Mouse (Mus musculus) brown adipose tissue, adult 24 weeks (tissue): Measurements from ENCODE around the gene Rubcn. TPM values are rescaled to one million over a fixed set of nuclear protein-coding genes. Genes with fewer than 3 reads are reported as not detected.
"Not testable (repeated sequence)": the region's sequence is repeated elsewhere in the genome, so short reads cannot be mapped to it uniquely, and the experiment has no call there.

Experiments
- H3K27ac ChIP-seq: fragments of 200-500 bp; replicated peaks from 2 replicates; pipeline ENCODE4 v1.5.1; 2012; ENCODE audit warnings: low read depth, mild to moderate bottlenecking, low read length
- H3K4me1 ChIP-seq: fragments of 200-500 bp; 2 replicates; pipeline ENCODE4 v1.6.1; 2012; ENCODE audit warnings: low read length, mixed read lengths; ENCODE audit not compliant: control insufficient read depth, insufficient read depth, insufficient read length
- H3K4me3 ChIP-seq: fragments of 200-500 bp; 2 replicates; pipeline ENCODE4 v1.5.1; 2012; ENCODE audit warnings: low read depth, mild to moderate bottlenecking, low read length, moderate library complexity; ENCODE audit not compliant: insufficient read depth
- polyA plus RNA-seq: library from polyadenylated mRNA; stranded (reverse); fragments of >200 nt; gene quantifications from 2 replicates; pipeline ENCODE4 v1.2.4, GENCODE M21; 2012; ENCODE audit not compliant: missing spikeins, insufficient read depth, insufficient read length

Rubcn gene
- 9.6 and 12.6 TPM in 2 replicates for polyA plus RNA-seq

GRCm38 (mm10) chr16:32877343-32878156 lies at the start of gene Rubcn, which contains the start of gene Fyttd1:
TSS of gene Rubcn (minus strand) at chr16:32877766.
TSS of gene Fyttd1 (plus strand) at chr16:32877500.
- Histone ChIP-seq H3K27ac (peak within 1 kb of the TSS; percentile 58), H3K4me1 (peaks cover 5% of the 10 kb centered on the region; the same call in 1 of the 2 replicates)

GRCm38 (mm10) chr16:32927044-32927443 lies 49.5 kb upstream of the Rubcn start:
- H3K27ac ChIP-seq: no peak overlapping the region
- no peak overlapping the region for H3K4me3 ChIP-seq
- no peaks in the 10 kb centered on the region; the same call in 1 of the 2 replicates for H3K4me1 ChIP-seq

More at GRCm38 (mm10) chr16:32877343-32878156, at the start of gene Rubcn, which contains the start of gene Fyttd1:
- peak within 1 kb of the TSS; percentile 63 for H3K4me3 ChIP-seq

- not testable (repeated sequence) for H3K4me3 ChIP-seq, H3K27ac ChIP-seq
Observed at GRCm38 (mm10) chr16:32926629-32927028, 49.1 kb upstream of the Rubcn start.

GRCm38 (mm10) chr16:32915292-32916068 lies 37.9 kb upstream of the Rubcn start:
- Histone ChIP-seq H3K4me3 (peak overlapping the region; percentile 49), H3K27ac (0 out of 2 replicates have a peak overlapping the region, but pooled peaks have one; percentile 29), H3K4me1 (peaks cover 6% of the 10 kb centered on the region)

More at GRCm38 (mm10) chr16:32926629-32927028, 49.1 kb upstream of the Rubcn start:
- not testable (repeated sequence) for H3K4me1 ChIP-seq

- peak within 1 kb of the TSS; percentile 93 for H3K4me3 ChIP-seq
- peak within 1 kb of the TSS; percentile 92 for H3K27ac ChIP-seq
- peaks cover 6% of the 10 kb centered on the region for H3K4me1 ChIP-seq
Observed at GRCm38 (mm10) chr16:32913937-32914881, 36.6 kb upstream of the Rubcn start, which contains the start of gene Lrch3. TSS of gene Lrch3 (plus strand) at chr16:32914100.

GRCm38 (mm10) chr16:32913212-32913611 lies 35.6 kb upstream of the Rubcn start:
- Histone ChIP-seq H3K27ac (no peak overlapping the region), H3K4me3 (no peak overlapping the region), H3K4me1 (peaks cover 2% of the 10 kb centered on the region)

- H3K27ac ChIP-seq: no peak overlapping the region
- H3K4me1 ChIP-seq: no peaks in the 10 kb centered on the region
- no peak overlapping the region for H3K4me3 ChIP-seq
Observed at GRCm38 (mm10) chr16:32906727-32907126, 29.2 kb upstream of the Rubcn start.

- H3K27ac ChIP-seq: no peak overlapping the region
- H3K4me3 ChIP-seq: no peak overlapping the region
- no peaks in the 10 kb centered on the region for H3K4me1 ChIP-seq
Observed at GRCm38 (mm10) chr16:32906186-32906585, 28.6 kb upstream of the Rubcn start.

GRCm38 (mm10) chr16:32902051-32902428 lies 24.5 kb upstream of the Rubcn start:
- no peak overlapping the region for H3K4me3 ChIP-seq
- H3K4me1 ChIP-seq: no peaks in the 10 kb centered on the region
- no peak overlapping the region for H3K27ac ChIP-seq

GRCm38 (mm10) chr16:32901360-32902050 lies 23.9 kb upstream of the Rubcn start:
- H3K27ac ChIP-seq: no peak overlapping the region
- no peak overlapping the region for H3K4me3 ChIP-seq
- H3K4me1 ChIP-seq: no peaks in the 10 kb centered on the region

- Histone ChIP-seq H3K4me3 (no peak overlapping the region), H3K4me1 (no peaks in the 10 kb centered on the region), H3K27ac (no peak overlapping the region)
Observed at GRCm38 (mm10) chr16:32896126-32896525, 18.6 kb upstream of the Rubcn start.

- H3K4me3 ChIP-seq: no peak overlapping the region
- no peak overlapping the region for H3K27ac ChIP-seq
- H3K4me1 ChIP-seq: no peaks in the 10 kb centered on the region
Observed at GRCm38 (mm10) chr16:32889881-32890280, 12.3 kb upstream of the Rubcn start.

GRCm38 (mm10) chr16:32887996-32888395 lies 10.4 kb upstream of the Rubcn start:
- H3K4me1 ChIP-seq: no peaks in the 10 kb centered on the region

GRCm38 (mm10) chr16:32881538-32881937 lies 4.0 kb upstream of the Rubcn start:
- no peak overlapping the region for H3K4me3 ChIP-seq
- H3K4me1 ChIP-seq: peaks cover 5% of the 10 kb centered on the region; the same call in 1 of the 2 replicates
- H3K27ac ChIP-seq: no peak overlapping the region

More at GRCm38 (mm10) chr16:32887996-32888395, 10.4 kb upstream of the Rubcn start:
- no peak overlapping the region for H3K27ac ChIP-seq
- no peak overlapping the region for H3K4me3 ChIP-seq
